Mouse (Mus musculus): ENCODE measurements around the gene Tsn. TPM values are rescaled to one million over a fixed set of nuclear protein-coding genes. Genes with fewer than 3 reads are reported as not detected.

Gene Tsn
- polyA plus RNA-seq (2012; rRNA removed), result 26.9 and 31.4 TPM in 2 replicates

GRCm38 (mm10) chr1:118311622-118312326, at the start of gene Tsn:
Tsn (minus strand) TSS chr1:118311739.

GRCm38 (mm10) chr1:118321661-118322201, 10.2 kb upstream of the Tsn start, which contains the start of gene Nifk:
Nifk (plus strand) TSS chr1:118321839.

Other genes with a start within 250 kb of the Tsn start
- gene Gm29106, start 135.2 kb downstream of the Tsn start, polyA plus RNA-seq (2012; rRNA removed), result not detected in 2 replicates
- 1.7 and 3.4 TPM in 2 replicates for gene Nifk, start 10.1 kb upstream of the Tsn start, polyA plus RNA-seq (2012; rRNA removed)
- gene Clasp1, start 77.3 kb upstream of the Tsn start, polyA plus RNA-seq (2012; rRNA removed), result 11.4 and 11.6 TPM in 2 replicates

Data from colon, adult 2 months (tissue).